Mouse (Mus musculus) neural tube, embryonic 10.5 days (tissue): ENCODE measurements around the gene Prrg4.
"Not testable (repeated sequence)": the region's sequence is repeated elsewhere in the genome, so short reads cannot be mapped to it uniquely, and the experiment has no call there.

Source experiments
- DNase-seq: peaks from one replicate; pipeline ENCODE4 v3.0.0-alpha.2; 2017; ENCODE audit warnings: low spot score; ENCODE audit errors: extremely low spot score

Prrg4 gene

DNA sequence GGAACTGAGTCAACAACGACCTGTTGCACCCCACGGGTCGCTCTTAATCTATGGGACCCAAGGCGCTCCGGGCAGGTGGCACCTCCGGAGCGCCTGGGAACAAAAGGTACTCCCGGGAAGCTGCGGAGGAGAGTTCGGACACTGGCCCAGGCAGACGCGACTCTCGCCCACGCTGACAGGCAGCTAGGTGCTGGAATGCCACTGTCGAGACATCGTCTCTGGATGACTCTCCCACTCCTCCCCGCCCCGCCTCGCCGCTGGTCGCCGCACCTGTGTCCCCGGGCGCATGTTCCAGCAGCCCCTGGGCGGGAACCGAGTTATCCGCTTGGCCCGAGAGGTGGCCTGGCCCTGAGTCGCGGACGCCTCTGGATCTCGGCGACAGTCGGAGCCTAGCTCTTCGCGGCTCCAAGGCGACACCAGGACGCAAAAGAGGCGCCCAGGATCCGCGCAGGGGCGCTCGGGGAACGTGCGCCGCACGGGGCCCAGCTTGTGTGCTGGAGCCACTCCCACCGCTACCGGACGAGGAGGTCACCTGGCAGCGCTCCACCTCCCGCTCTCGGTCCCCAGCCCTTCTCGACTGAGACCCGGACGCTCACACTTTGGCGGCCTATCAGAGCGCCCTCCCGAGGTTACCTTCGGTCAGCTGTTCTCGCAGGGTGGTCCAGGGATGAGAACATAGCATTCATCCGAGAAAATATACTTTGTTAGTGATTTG is at the start of gene Prrg4:
Gene Prrg4 (minus strand): TSS at position 601 of the 715 bp plus-strand sequence.
- DNase-seq: peak; percentile 53

DNA sequence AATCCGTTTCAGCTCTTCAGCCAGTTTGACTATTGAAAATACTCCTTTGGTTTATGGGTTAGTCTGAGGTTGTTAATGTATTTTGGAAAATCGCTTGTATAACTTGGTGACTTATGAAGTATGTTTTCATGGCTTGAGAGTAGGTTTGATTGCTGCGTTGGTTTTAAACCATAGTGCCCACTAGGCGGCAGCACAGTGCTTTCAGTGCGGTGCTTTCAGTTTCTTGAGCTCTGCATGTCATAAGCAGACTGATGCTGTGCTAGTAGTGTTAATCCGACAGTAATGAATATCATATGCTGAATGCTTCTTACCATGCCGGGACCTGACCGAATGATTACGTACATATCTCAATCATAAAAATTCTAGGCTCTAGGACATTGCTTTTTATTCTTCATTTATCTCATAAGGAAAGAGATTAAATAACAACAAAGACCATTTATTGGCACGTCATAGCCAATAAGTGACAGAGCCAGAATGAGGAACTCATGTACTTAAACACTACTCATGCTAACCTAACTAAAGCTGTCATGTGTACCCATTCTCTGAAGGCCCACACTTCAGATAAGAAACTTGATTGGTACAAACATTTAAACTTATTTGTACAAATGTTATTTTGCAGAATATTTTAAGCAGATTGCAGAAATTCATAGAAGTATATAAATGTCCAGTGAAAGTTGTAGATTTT is 38.3 kb upstream of the Prrg4 start:
- peak; percentile 65 for DNase-seq

- not testable (repeated sequence) for DNase-seq
Observed at GRCm38 (mm10) chr2:104887331-104887730, 37.7 kb upstream of the Prrg4 start.

DNA sequence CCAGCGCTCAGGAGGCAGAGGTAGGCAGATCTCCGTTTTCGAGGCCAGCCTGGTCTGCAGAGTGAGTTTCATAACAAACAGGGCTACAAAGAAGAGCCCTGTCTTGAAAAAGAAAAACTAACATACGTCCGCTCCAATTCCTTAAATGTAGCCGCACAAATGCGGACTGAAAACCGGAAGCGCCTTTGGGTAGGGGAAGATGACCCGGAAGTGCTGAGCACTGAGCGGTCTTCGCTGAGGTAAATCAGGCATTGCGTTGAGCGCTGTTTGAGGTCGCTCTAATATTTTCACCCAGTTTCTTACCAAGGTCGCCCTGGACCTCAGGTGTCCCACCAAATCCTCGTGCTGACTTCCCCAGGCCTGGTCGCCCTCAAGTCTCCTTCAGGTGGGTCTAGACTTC is 36.4 kb upstream of the Prrg4 start:
- DNase-seq: no peak

- no peak for DNase-seq
Observed at GRCm38 (mm10) chr2:104878794-104879193, 29.1 kb upstream of the Prrg4 start.

GRCm38 (mm10) chr2:104869101-104869500 is 19.4 kb upstream of the Prrg4 start:
- DNase-seq: no peak

DNA sequence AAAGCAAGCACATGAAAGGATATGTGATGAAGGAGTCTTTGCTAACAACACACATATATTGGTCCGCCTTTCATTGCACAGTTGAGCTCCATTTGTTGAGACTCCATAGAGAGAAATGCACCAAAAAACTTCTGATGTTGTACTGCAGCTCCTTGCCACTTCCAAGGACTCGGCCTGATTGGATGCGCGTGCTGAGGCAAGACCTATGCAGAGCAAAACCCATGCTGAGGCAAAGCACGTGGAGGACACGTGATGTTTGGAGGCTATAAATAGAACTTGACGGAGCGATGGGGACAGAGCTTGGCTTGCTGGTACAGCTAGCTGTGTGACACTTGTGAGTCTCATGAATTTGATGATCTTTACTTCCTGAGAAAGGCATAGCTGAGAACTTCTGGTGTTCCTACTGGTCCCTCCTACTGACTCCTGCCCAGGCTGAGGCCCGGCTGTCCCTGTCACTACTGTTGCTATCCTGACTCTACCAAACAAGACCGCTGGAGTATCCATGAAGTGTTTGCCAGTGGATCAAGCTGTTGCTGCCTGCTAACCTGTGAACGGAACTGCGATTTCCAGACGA is 17.7 kb upstream of the Prrg4 start, which contains the start of gene Ccdc73:
Gene Ccdc73 (plus strand): TSS at position 524 of the 574 bp plus-strand sequence.
- DNase-seq: no peak

GRCm38 (mm10) chr2:104864176-104864860 is 14.6 kb upstream of the Prrg4 start:
- no peak for DNase-seq

DNA sequence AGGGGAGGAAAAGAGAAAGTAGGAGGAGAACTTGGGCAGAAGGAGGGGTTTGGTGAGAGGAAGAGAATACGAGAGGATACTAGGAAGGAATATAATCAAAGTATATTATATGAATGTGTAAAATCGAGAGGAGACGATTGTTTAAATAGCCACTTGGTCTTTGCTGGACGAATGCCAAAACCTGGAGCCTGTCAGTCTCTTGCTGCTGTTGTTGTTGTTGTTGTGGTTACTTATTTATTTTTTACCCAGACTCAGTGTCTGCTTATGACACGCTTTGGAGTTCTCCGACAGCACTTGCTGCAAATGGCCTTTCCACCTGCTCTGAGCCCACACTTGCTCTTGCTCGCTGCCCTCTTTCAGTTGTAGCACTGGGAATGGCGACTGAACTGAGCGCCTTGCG is 10.8 kb upstream of the Prrg4 start:
- DNase-seq: no peak

- DNase-seq: no peak
Observed at GRCm38 (mm10) chr2:104859060-104859459, 9.4 kb upstream of the Prrg4 start.

- DNase-seq: not testable (repeated sequence)
Observed at GRCm38 (mm10) chr2:104858083-104858482, 8.4 kb upstream of the Prrg4 start.

DNA sequence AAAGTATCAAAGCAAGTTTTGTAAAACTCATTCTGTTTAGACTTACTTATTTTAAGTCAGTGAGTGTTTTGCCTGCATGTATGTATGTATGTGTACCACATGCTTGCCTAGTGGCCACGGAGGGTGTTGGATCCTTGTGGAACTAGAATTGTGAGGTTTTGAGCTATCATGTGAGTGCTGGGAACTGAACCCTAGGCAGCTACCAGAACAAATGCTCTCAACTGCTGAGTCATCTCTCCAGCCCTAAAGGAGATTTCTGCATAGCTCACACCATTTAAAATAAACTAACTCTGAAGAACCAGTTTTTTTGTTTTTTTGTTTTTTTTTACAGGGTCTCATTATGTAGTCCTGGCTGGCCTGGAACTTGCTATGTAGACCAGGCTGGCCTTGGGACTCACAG is 6.5 kb upstream of the Prrg4 start:
- DNase-seq: no peak

GRCm38 (mm10) chr2:104855732-104856131 is 6.1 kb upstream of the Prrg4 start:
- DNase-seq: no peak

DNA sequence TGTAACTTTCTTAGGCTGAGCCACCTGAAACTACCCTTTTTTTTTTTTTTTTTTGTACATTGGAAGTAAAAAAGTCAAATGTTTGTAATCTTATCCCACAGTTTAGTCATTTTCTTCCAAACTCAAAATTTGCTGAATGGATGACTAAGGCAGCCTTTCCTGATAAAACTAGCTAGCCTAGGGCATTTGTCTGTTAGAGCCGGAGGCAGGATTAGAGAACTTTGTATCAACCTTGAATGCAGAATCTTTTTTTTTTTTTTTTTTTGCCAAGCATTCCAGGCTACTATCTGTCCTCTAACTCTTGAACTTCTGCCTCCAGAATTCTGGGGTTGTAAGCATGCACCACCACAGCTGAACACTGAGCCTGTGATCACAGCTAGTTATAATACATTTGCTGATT is 5.2 kb upstream of the Prrg4 start:
- no peak for DNase-seq

DNA sequence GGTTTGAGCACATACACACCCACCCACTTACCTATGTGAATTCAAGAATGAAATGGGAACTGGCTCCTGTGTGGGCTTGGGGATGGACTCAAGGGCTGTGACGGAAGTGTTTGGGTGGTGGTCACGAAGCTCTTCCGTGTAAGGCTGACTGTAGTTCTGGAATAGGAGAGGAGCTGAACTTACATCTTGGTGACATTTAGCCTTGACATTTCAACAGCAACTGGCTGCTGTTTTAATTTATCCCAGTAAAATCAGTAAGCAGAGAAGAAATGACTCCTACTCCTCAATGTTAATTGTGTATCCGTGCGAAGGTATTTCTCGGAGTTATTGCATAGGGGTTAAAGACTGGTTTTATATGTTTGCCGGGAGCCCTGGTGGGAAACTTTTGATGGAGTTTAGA is 2.9 kb upstream of the Prrg4 start:
- no peak for DNase-seq

GRCm38 (mm10) chr2:104851686-104852085 is 2.0 kb upstream of the Prrg4 start:
- DNase-seq: peak; percentile 28

GRCm38 (mm10) chr2:104849991-104850359 is 299 bp upstream of the Prrg4 start:
- DNase-seq: no peak

DNA sequence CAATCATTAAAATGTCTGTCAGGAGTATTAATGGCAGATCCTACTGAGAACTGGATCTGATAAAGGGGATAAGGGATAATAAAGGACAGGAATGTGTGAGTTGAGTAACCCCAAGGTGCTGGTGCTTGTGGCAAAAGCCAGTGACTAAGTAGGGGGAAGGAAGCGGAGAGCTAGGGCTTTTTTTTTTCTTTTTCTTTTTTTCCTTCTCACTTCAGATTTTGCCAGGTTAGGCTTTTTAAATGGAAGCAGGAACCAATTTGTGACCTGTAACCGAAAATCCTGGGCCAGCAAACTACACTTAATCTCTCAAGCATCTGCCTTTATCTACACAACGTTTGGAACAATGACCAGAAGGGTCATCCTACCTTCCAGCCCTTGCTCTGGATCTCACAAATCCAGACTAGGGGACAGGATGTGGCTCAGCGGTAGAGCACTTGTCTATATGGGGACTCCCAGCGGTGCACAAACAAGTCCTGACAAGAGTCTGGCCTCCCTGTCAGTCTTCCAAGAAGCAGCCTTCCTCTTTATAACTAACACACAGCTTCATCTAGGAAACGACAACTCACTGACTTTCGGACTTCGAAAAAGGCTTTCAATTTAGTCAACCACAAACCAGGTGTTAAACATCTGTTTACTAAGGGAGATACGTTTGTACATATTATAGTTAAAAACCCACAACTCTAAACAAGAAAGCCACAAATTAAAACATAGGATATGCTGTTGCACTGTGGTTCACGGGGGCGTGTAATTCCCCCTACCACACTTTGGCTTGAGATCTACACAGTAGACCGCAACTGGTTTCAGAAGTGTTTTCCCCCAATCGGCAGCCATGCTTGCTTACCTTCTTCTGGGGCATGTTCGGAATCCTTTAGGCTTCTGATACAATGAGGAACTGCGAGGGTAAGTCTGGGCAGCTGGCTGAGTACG is 1.2 kb downstream of the Prrg4 start:
- DNase-seq: peak; percentile 23

DNA sequence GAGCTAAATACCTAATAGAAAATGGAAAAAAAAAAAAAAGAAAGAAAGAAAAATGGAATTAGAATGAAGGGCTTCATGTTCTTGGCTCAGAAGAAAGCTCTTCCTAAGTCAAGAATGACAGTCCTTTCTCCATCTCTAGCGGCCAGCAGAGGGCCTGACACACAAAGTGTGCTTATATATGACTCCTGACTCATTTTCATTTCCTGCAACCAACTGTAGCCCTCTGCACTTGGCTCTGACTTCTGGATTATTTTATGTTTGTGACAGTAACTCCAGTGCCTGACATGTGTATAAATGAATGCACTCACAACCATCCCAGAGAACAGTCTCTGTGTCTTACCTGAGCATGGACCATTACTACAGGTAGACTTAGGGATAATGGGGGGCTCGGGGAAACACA is 2.0 kb downstream of the Prrg4 start:
- DNase-seq: peak; percentile 16

DNA sequence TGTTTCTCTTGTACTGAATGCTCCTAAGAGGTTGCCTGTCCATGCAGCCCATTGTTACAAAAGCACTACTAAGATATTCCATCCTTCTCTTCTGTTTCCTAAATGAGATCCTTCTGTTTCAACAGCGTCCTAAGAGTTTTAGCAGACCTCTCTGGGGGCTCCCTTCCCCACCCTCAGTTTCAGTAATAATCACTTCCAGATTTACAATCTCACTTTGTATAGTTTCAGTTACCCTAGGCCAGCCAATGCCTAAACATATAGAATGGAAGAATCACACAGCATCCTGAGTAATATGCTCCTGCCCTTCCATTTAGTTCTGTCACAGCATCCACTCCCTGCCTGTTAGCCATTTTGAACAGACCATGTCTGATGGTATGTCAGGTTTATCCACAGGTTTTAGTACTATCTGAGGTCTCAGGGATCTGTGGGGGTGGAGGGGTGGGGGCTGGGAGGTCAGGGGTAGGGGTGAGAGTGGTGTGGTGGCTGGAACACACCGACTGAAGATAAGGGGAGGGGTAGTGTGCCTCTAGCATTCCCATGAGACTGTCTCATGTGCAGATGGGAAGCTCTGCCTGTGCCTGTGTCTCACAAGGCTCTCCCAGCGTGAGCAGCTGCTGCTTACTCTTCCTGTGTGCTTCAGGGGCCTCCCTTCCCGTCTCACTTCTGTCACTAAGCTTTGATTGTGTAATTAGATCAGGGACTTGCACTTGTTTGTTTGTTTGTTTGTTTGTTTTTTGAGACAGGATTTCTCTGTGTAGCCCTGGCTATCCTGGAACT is 2.9 kb downstream of the Prrg4 start:
- peak; percentile 15 for DNase-seq
